Mouse (Mus musculus) stomach, embryonic 16.5 days (tissue): ENCODE measurements around the gene Ak7. TPM values are rescaled to one million over a fixed set of nuclear protein-coding genes. Genes with fewer than 3 reads are reported as not detected.

Experiments
- ATAC-seq: fragments of 200-750 bp; cut with Nextera tagmentation; 2 replicates; pipeline ENCODE4 v1.8.0; 2017; ENCODE audit warnings: moderate number of reproducible peaks, moderate TSS enrichment; ENCODE audit not compliant: insufficient read depth, low FRiP score
- H3K27ac ChIP-seq: fragments of 300-500 bp; sonication (generic); 2 replicates; pipeline ENCODE4 v1.5.1; 2014; ENCODE audit warnings: low read length
- H3K27me3 ChIP-seq: fragments of 300-500 bp; sonication (generic); 2 replicates; pipeline ENCODE4 v1.6.1; 2014; ENCODE audit warnings: low read length, control low read depth, mixed read lengths; ENCODE audit not compliant: control insufficient read depth, insufficient read depth
- H3K36me3 ChIP-seq: fragments of 300-500 bp; sonication (generic); 2 replicates; pipeline ENCODE4 v1.6.1; 2014; ENCODE audit warnings: low read length; ENCODE audit not compliant: control insufficient read depth, insufficient read depth
- H3K4me1 ChIP-seq: fragments of 300-500 bp; sonication (generic); 2 replicates; pipeline ENCODE4 v1.6.1; 2014; ENCODE audit warnings: low read length, control low read depth, mixed read lengths; ENCODE audit not compliant: control insufficient read depth, insufficient read depth
- H3K4me2 ChIP-seq: fragments of 300-500 bp; sonication (generic); 2 replicates; pipeline ENCODE4 v1.6.1; 2014; ENCODE audit warnings: low read depth, low read length, mixed read lengths
- H3K4me3 ChIP-seq: fragments of 300-500 bp; sonication (generic); replicated peaks from 2 replicates; pipeline ENCODE4 v1.5.1; 2014; ENCODE audit warnings: mild to moderate bottlenecking, low read length
- H3K9ac ChIP-seq: fragments of 300-500 bp; sonication (generic); 2 replicates; pipeline ENCODE4 v1.6.1; 2014; ENCODE audit warnings: low read length
- H3K9me3 ChIP-seq: fragments of 300-500 bp; sonication (generic); replicated peaks from 2 replicates; pipeline ENCODE4 v1.6.1; 2016; ENCODE audit warnings: low read length, control low read depth; ENCODE audit not compliant: control insufficient read depth
- WGBS: fragments of 180-500 bp; shearing (Covaris S2); extraction: QIAGEN DNeasy Blood & Tissue Kit; methylation state at CpG from one replicate; pipeline ENCODE4 v1.1.7; 2014; 5-methylcytosine and 5-hydroxymethylcytosine counted together
- polyA plus RNA-seq: library from polyadenylated mRNA; unstranded; fragments of >200 nt; fragmentation: Nextera tagmentation; extraction: Ambion mirVana; gene quantifications from 2 replicates; pipeline ENCODE4 v1.2.1, GENCODE M21; 2015

The Ak7 gene
- 0.32 and 0.49 TPM in 2 replicates for polyA plus RNA-seq

DNA sequence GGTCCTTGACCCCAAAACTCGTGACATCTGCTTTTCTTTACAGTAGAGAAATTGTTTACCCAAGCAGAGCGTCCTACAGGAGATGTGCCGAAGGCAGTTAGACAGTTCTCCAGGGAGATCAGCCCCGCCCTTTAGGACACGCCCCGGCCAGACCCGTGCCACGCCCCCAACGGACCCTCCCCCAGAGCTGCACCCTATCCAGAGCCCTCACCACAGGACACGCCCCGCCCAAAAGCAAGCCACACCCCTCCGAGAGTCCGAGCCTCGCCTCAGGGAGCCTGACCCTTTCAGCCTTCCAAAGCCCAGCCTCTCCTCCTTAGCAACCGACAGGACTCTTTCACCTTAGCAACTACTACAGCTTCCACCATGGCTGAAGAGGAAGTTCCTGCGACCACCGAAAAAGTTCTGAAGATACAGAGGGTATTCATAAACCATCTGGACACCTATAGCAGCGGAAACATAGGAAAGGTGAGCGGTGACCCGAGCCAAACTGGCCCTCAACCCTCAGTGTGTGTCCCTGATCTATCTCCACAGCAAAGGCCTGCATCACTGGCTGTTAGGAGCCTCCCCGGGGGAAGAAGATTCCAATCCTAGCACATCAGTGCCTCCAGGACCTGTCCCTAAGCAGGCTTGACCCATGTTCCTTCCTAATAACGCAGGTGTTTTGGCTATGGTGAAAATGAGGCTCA lies at the start of gene Ak7:
Gene Ak7 (plus strand): TSS at position 178 of the 689 bp plus-strand sequence.
- H3K9me3 ChIP-seq, result no peaks in the 10 kb centered on the region
- H3K27me3 ChIP-seq, result no peaks in the 10 kb centered on the region
- H3K4me2 ChIP-seq, result peak within 1 kb of the TSS; percentile 41
- peak; percentile 93 for ATAC-seq
- H3K4me3 ChIP-seq, result no peak within 1 kb of the TSS
- H3K4me1 ChIP-seq, result peaks cover 8% of the 10 kb centered on the region
- H3K36me3 ChIP-seq, result no peaks in the 10 kb centered on the region
- no peak within 1 kb of the TSS for H3K27ac ChIP-seq
- 11% methylated on average over 22 of the region's 22 CpGs for WGBS
- H3K9ac ChIP-seq, result no peak within 1 kb of the TSS

- Histone ChIP-seq H3K4me1 (no peaks in the 10 kb centered on the region), H3K9ac (no peak overlapping the region), H3K36me3 (peaks cover 4% of the 10 kb centered on the region), H3K9me3 (no peaks in the 10 kb centered on the region), H3K4me2 (no peak overlapping the region), H3K27ac (no peak overlapping the region), H3K4me3 (no peak overlapping the region), H3K27me3 (no peaks in the 10 kb centered on the region)
- WGBS, result 85% methylated on average over 8 of the region's 8 CpGs
- no peak for ATAC-seq
Observed at GRCm38 (mm10) chr12:105676274-105676673, 29.5 kb upstream of the Ak7 start.

DNA sequence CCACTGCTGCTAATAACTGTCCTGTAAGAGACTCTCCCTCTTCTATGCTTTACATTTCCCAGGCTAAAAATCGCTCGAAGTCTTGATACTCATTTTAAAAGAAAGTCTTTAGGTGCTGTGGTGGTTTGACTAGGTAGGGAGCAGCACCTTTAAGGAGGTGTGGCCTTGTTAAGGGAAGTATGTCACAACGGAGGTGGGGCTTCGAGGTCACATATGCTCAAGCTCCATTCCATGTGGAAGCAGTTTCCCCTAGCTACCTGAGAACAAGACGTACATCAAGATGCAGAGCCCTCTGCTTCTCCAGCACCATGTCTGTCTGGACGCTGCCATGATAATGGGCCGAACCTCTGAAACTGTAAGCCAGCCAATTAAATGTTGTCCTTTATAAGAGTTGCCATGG lies 27.6 kb upstream of the Ak7 start:
- H3K9me3 ChIP-seq, result no peaks in the 10 kb centered on the region
- H3K27me3 ChIP-seq, result no peaks in the 10 kb centered on the region
- no peak for ATAC-seq
- H3K4me2 ChIP-seq, result no peak overlapping the region
- no peak overlapping the region for H3K9ac ChIP-seq
- H3K4me1 ChIP-seq, result peaks cover 5% of the 10 kb centered on the region; the same call in 1 of the 2 replicates
- H3K27ac ChIP-seq, result no peak overlapping the region
- H3K4me3 ChIP-seq, result no peak overlapping the region
- 91% methylated on average over 7 of the region's 7 CpGs for whole genome bisulfite sequencing
- H3K36me3 ChIP-seq, result peaks cover 2% of the 10 kb centered on the region

- Histone ChIP-seq H3K4me1 (peaks cover 10% of the 10 kb centered on the region; the same call in 1 of the 2 replicates), H3K27ac (no peak overlapping the region), H3K36me3 (no peaks in the 10 kb centered on the region; the same call in 1 of the 2 replicates), H3K9me3 (no peaks in the 10 kb centered on the region), H3K4me3 (no peak overlapping the region), H3K4me2 (no peak overlapping the region), H3K9ac (no peak overlapping the region), H3K27me3 (no peaks in the 10 kb centered on the region)
- no peak for ATAC-seq
- 62% methylated on average over 3 of the region's 3 CpGs for WGBS
Observed at GRCm38 (mm10) chr12:105678762-105679161, 27.0 kb upstream of the Ak7 start.

- Histone ChIP-seq H3K4me3 (peak within 1 kb of the TSS; percentile 93), H3K4me2 (peak within 1 kb of the TSS; percentile 72), H3K9me3 (no peaks in the 10 kb centered on the region), H3K27me3 (no peaks in the 10 kb centered on the region), H3K27ac (peak within 1 kb of the TSS; percentile 93), H3K36me3 (no peaks in the 10 kb centered on the region), H3K9ac (peak within 1 kb of the TSS; percentile 86), H3K4me1 (peaks cover 21% of the 10 kb centered on the region)
- under 1% methylated on average over 41 of the region's 41 CpGs for WGBS
- peak; percentile 45; the same call in 1 of the 2 replicates for ATAC-seq
Observed at GRCm38 (mm10) chr12:105683933-105684901, 21.6 kb upstream of the Ak7 start, which contains the start of gene Gskip. Gene Gskip, plus strand, starts transcription at chr12:105684829.

DNA sequence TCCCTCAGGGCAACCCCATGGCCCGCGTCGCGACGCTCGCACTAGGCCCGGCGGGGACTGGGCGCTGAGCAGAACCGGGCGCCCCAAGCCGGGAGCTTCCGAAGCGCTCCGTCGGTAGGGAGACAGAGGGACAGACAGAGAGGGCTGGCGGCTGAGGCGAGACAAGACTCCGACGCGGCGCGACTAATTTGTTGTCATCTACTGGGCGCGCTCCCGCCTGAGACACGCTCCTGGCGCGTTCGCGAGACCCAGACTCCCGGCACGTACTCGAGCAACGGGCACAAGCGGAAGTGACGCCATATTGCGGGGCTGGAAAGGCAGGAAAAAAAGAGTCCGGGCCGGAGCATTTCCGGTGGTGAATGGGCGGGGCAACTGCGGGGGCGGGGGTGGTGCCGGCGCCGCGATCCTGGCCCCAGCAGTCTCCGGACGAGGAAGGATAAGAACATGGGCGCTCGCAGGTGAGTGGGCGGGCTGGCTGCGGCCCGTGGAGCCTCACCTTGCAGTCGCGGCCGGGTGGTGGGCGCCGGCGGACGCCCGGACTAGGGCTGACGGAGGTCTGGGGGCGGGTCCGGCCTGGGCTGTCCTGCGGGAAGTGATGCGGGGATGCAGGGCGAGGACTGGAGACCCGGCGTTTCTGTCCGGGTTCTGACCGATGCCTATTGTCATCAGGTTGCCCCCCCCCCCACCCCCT lies 20.6 kb upstream of the Ak7 start, which contains the start of gene Atg2b:
Gene Atg2b (minus strand): TSS at position 211 of the 691 bp plus-strand sequence.
- peak; percentile 94 for ATAC-seq
- under 1% methylated on average over 73 of the region's 73 CpGs for WGBS
- peak within 1 kb of the TSS; percentile 93 for H3K27ac ChIP-seq
- peak within 1 kb of the TSS; percentile 72 for H3K4me2 ChIP-seq
- H3K9ac ChIP-seq, result peak within 1 kb of the TSS; percentile 86
- no peaks in the 10 kb centered on the region for H3K36me3 ChIP-seq
- no peaks in the 10 kb centered on the region for H3K27me3 ChIP-seq
- no peaks in the 10 kb centered on the region for H3K9me3 ChIP-seq
- peaks cover 21% of the 10 kb centered on the region for H3K4me1 ChIP-seq
- peak within 1 kb of the TSS; percentile 93 for H3K4me3 ChIP-seq

GRCm38 (mm10) chr12:105686791-105687190 lies 19.0 kb upstream of the Ak7 start:
- no peaks in the 10 kb centered on the region for H3K9me3 ChIP-seq
- H3K4me3 ChIP-seq, result no peak overlapping the region
- peaks cover 21% of the 10 kb centered on the region for H3K4me1 ChIP-seq
- no peak overlapping the region for H3K4me2 ChIP-seq
- ATAC-seq, result no peak
- no peaks in the 10 kb centered on the region for H3K27me3 ChIP-seq
- no peak overlapping the region for H3K9ac ChIP-seq
- H3K36me3 ChIP-seq, result no peaks in the 10 kb centered on the region
- H3K27ac ChIP-seq, result no peak overlapping the region
- 91% methylated on average over 3 of the region's 3 CpGs for WGBS

DNA sequence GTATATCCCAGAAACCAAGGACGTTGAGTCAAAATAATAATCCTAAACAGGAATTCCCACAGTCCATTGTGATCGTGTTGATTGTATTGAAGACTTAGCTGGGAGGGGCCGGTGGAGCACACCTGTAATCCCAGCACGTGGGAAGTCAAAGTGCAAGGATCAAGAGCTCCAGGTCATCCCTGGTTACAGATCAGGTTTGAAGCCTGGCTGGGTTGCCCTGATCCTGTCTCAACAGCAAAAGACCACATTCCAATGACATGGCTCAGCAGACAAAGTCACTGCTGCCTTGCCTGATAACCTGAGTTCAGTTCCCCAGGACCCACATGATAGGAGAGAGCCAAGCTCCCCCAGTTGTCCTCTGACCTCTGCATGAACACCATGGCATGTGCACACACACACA lies 18.4 kb upstream of the Ak7 start:
- no peak overlapping the region for H3K27ac ChIP-seq
- H3K9ac ChIP-seq, result no peak overlapping the region
- H3K9me3 ChIP-seq, result no peaks in the 10 kb centered on the region
- peaks cover 21% of the 10 kb centered on the region for H3K4me1 ChIP-seq
- no peak overlapping the region for H3K4me3 ChIP-seq
- no peaks in the 10 kb centered on the region for H3K27me3 ChIP-seq
- WGBS, result 77% methylated on average over 4 of the region's 4 CpGs
- H3K36me3 ChIP-seq, result no peaks in the 10 kb centered on the region
- H3K4me2 ChIP-seq, result no peak overlapping the region
- no peak for ATAC-seq
